Mouse (Mus musculus): ENCODE measurements around the gene Kcnc1. TPM values are rescaled to one million over a fixed set of nuclear protein-coding genes. Genes with fewer than 3 reads are reported as not detected.

The Kcnc1 gene
- polyA plus RNA-seq, 1 experiment = 47.6 TPM

- TF ChIP-seq POLR2A (IDR thresholded peaks at IDR 0.05; ENCODE audit: insufficient read depth, low read depth, low read length) (no peak), CTCF (IDR thresholded peaks at IDR 0.05; ENCODE audit: insufficient read depth, low read depth, low read length) (no peak)
- 59% methylated on average over 4 of the region's 4 CpGs for WGBS
- H3K4me1 ChIP-seq (ENCODE audit: control insufficient read depth, insufficient read depth, low read length) = peaks cover 6% of the 10 kb centered on the region
- H3K27ac ChIP-seq (ENCODE audit: insufficient read depth, low read depth, low read length) = no peak overlapping the region
- H3K4me3 ChIP-seq (ENCODE audit: insufficient read depth, low read depth, low read length) = no peak overlapping the region
Observed at GRCm38 (mm10) chr7:46487354-46487753, 91.1 kb downstream of the Kcnc1 start.

Other genes starting within 250 kb of the Kcnc1 start
- gene Abcc8, start 216.5 kb upstream of the Kcnc1 start, polyA plus RNA-seq (2012; ENCODE audit: insufficient read depth, insufficient read length, low replicate concordance, missing spikeins) = not detected in 2 replicates
- not detected in 2 replicates for gene Ush1c, start 158.0 kb upstream of the Kcnc1 start, polyA plus RNA-seq (2012; ENCODE audit: insufficient read depth, insufficient read length, low replicate concordance, missing spikeins)
- gene Otog, start 155.5 kb upstream of the Kcnc1 start, polyA plus RNA-seq (2012; ENCODE audit: insufficient read depth, insufficient read length, low replicate concordance, missing spikeins) = not detected in 2 replicates
- not detected in 2 replicates for gene Myod1, start 20.0 kb upstream of the Kcnc1 start, polyA plus RNA-seq (2012; ENCODE audit: insufficient read depth, insufficient read length, low replicate concordance, missing spikeins)
- not detected in 2 replicates for gene Sergef, start 243.3 kb downstream of the Kcnc1 start, polyA plus RNA-seq (2012; ENCODE audit: insufficient read depth, insufficient read length, low replicate concordance, missing spikeins)

All from olfactory bulb, adult 2 months (tissue).